Mouse (Mus musculus) liver, embryonic 11.5 days (tissue): Measurements from ENCODE around the gene Adamts8. TPM values are rescaled to one million over a fixed set of nuclear protein-coding genes. Genes with fewer than 3 reads are reported as not detected.

Experiments
- ATAC-seq: fragments of 200-750 bp; cut with Nextera tagmentation; replicated peaks from 2 replicates; pipeline ENCODE4 v1.8.0; 2017; ENCODE audit warnings: moderate number of reproducible peaks, mild to moderate bottlenecking, moderate TSS enrichment, moderate library complexity; ENCODE audit not compliant: low FRiP score
- DNase-seq: peaks from one replicate; pipeline ENCODE4 v3.0.0-alpha.2; 2017; ENCODE audit warnings: low spot score
- H3K27ac ChIP-seq: fragments of 300-500 bp; sonication (generic); 2 replicates; pipeline ENCODE4 v1.5.1; 2014; ENCODE audit warnings: mild to moderate bottlenecking, low read depth, low read length, control low read depth
- H3K27me3 ChIP-seq: fragments of 300-500 bp; sonication (generic); replicated peaks from 2 replicates; pipeline ENCODE4 v1.6.1; 2014; ENCODE audit warnings: low read length, mixed read lengths; ENCODE audit not compliant: control insufficient read depth, insufficient read depth
- H3K36me3 ChIP-seq: fragments of 300-500 bp; sonication (generic); 2 replicates; pipeline ENCODE4 v1.6.1; 2014; ENCODE audit warnings: mild to moderate bottlenecking, low read length, moderate library complexity, mixed read lengths; ENCODE audit not compliant: control insufficient read depth, insufficient read depth
- H3K4me1 ChIP-seq: fragments of 300-500 bp; sonication (generic); replicated peaks from 2 replicates; pipeline ENCODE4 v1.6.1; 2014; ENCODE audit warnings: low read length, mixed read lengths; ENCODE audit not compliant: control insufficient read depth, insufficient read depth
- H3K4me2 ChIP-seq: fragments of 300-500 bp; sonication (generic); 2 replicates; pipeline ENCODE4 v1.6.1; 2014; ENCODE audit warnings: mild to moderate bottlenecking, control low read depth, moderate library complexity
- H3K4me3 ChIP-seq: fragments of 300-500 bp; sonication (generic); 2 replicates; pipeline ENCODE4 v1.5.1; 2014; ENCODE audit warnings: low read depth, low read length, control low read depth
- H3K9ac ChIP-seq: fragments of 300-500 bp; sonication (generic); 2 replicates; pipeline ENCODE4 v1.6.1; 2014; ENCODE audit warnings: low read depth, low read length, control low read depth
- H3K9me3 ChIP-seq: fragments of 300-500 bp; sonication (generic); 2 replicates; pipeline ENCODE4 v1.6.1; 2016; ENCODE audit warnings: low read length, inconsistent platforms, mixed read lengths; ENCODE audit not compliant: control insufficient read depth
- WGBS: fragments of 180-500 bp; shearing (Covaris S2); extraction: QIAGEN DNeasy Blood & Tissue Kit; methylation state at CpG from one replicate; pipeline ENCODE4 v1.1.7; 2014; 5-methylcytosine and 5-hydroxymethylcytosine counted together
- polyA plus RNA-seq: library from polyadenylated mRNA; unstranded; fragments of >200 nt; fragmentation: Nextera tagmentation; extraction: Ambion mirVana; gene quantifications from 2 replicates; pipeline ENCODE4 v1.2.1, GENCODE M21; 2014

Adamts8 gene
- 0.12 and 0.19 TPM in 2 replicates for polyA plus RNA-seq

GRCm38 (mm10) chr9:30942512-30943313, at the start of gene Adamts8:
Gene Adamts8 (plus strand): TSS chr9:30942562.
- DNase-seq: peak; percentile 43
- no peak for ATAC-seq

GRCm38 (mm10) chr9:30895618-30896017, 46.7 kb upstream of the Adamts8 start:
- H3K9ac ChIP-seq: no peak overlapping the region
- no peak overlapping the region for H3K27ac ChIP-seq
- no peak overlapping the region for H3K4me2 ChIP-seq
- DNase-seq (no peak), ATAC-seq (no peak)
- H3K4me1 ChIP-seq: no peaks in the 10 kb centered on the region
- no peak overlapping the region for H3K4me3 ChIP-seq
- WGBS: 86% methylated on average over 3 of the region's 3 CpGs
- no peaks in the 10 kb centered on the region for H3K36me3 ChIP-seq
- H3K27me3 ChIP-seq: no peaks in the 10 kb centered on the region
- H3K9me3 ChIP-seq: no peaks in the 10 kb centered on the region

More at GRCm38 (mm10) chr9:30942512-30943313, at the start of gene Adamts8:
- Histone ChIP-seq H3K4me3 (peak within 1 kb of the TSS; percentile 51), H3K4me1 (no peaks in the 10 kb centered on the region), H3K9me3 (no peaks in the 10 kb centered on the region), H3K9ac (no peak within 1 kb of the TSS), H3K36me3 (no peaks in the 10 kb centered on the region), H3K27ac (no peak within 1 kb of the TSS), H3K27me3 (peaks cover 56% of the 10 kb centered on the region), H3K4me2 (peak within 1 kb of the TSS; percentile 87)
- WGBS: 1% methylated on average over 90 of the region's 96 CpGs

GRCm38 (mm10) chr9:30896752-30897151, 45.6 kb upstream of the Adamts8 start:
- H3K4me1 ChIP-seq: no peaks in the 10 kb centered on the region
- no peaks in the 10 kb centered on the region for H3K9me3 ChIP-seq
- no peak overlapping the region for H3K4me2 ChIP-seq
- no peak overlapping the region for H3K4me3 ChIP-seq
- DNase-seq (no peak), ATAC-seq (no peak)
- no peak overlapping the region for H3K27ac ChIP-seq
- no peaks in the 10 kb centered on the region for H3K36me3 ChIP-seq
- no peaks in the 10 kb centered on the region for H3K27me3 ChIP-seq
- no peak overlapping the region for H3K9ac ChIP-seq
- 84% methylated on average over 5 of the region's 5 CpGs for WGBS

GRCm38 (mm10) chr9:30897169-30897568, 45.2 kb upstream of the Adamts8 start:
- Histone ChIP-seq H3K27ac (no peak overlapping the region), H3K9me3 (no peaks in the 10 kb centered on the region), H3K4me2 (no peak overlapping the region), H3K4me3 (no peak overlapping the region), H3K9ac (no peak overlapping the region), H3K4me1 (no peaks in the 10 kb centered on the region), H3K36me3 (no peaks in the 10 kb centered on the region), H3K27me3 (no peaks in the 10 kb centered on the region)
- DNase-seq (no peak), ATAC-seq (no peak)
- WGBS: 82% methylated on average over 2 of the region's 2 CpGs

GRCm38 (mm10) chr9:30902152-30902551, 40.2 kb upstream of the Adamts8 start:
- no peak overlapping the region for H3K9ac ChIP-seq
- ATAC-seq: no peak
- H3K36me3 ChIP-seq: no peaks in the 10 kb centered on the region
- WGBS: 89% methylated on average over 19 of the region's 19 CpGs
- H3K4me2 ChIP-seq: no peak overlapping the region
- H3K4me3 ChIP-seq: no peak overlapping the region
- no peaks in the 10 kb centered on the region for H3K9me3 ChIP-seq
- H3K27ac ChIP-seq: no peak overlapping the region
- H3K27me3 ChIP-seq: no peaks in the 10 kb centered on the region
- H3K4me1 ChIP-seq: no peaks in the 10 kb centered on the region
- no peak for DNase-seq

GRCm38 (mm10) chr9:30902641-30903040, 39.7 kb upstream of the Adamts8 start:
- no peak for ATAC-seq
- no peaks in the 10 kb centered on the region for H3K27me3 ChIP-seq
- 86% methylated on average over 7 of the region's 7 CpGs for WGBS
- H3K36me3 ChIP-seq: no peaks in the 10 kb centered on the region
- no peaks in the 10 kb centered on the region for H3K9me3 ChIP-seq
- H3K9ac ChIP-seq: no peak overlapping the region
- H3K27ac ChIP-seq: no peak overlapping the region
- no peak overlapping the region for H3K4me2 ChIP-seq
- DNase-seq: no peak
- H3K4me3 ChIP-seq: no peak overlapping the region
- H3K4me1 ChIP-seq: no peaks in the 10 kb centered on the region

GRCm38 (mm10) chr9:30903266-30903665, 39.1 kb upstream of the Adamts8 start:
- ATAC-seq: no peak
- DNase-seq: no peak
- 93% methylated on average over 5 of the region's 5 CpGs for WGBS
- H3K4me3 ChIP-seq: no peak overlapping the region
- H3K9ac ChIP-seq: no peak overlapping the region
- H3K4me1 ChIP-seq: no peaks in the 10 kb centered on the region
- no peaks in the 10 kb centered on the region for H3K36me3 ChIP-seq
- H3K27ac ChIP-seq: no peak overlapping the region
- no peaks in the 10 kb centered on the region for H3K27me3 ChIP-seq
- H3K9me3 ChIP-seq: no peaks in the 10 kb centered on the region
- H3K4me2 ChIP-seq: no peak overlapping the region

- H3K27ac ChIP-seq: no peak overlapping the region
- no peaks in the 10 kb centered on the region for H3K4me1 ChIP-seq
- DNase-seq (no peak), ATAC-seq (no peak)
- no peaks in the 10 kb centered on the region for H3K9me3 ChIP-seq
- H3K9ac ChIP-seq: no peak overlapping the region
- no peaks in the 10 kb centered on the region for H3K27me3 ChIP-seq
- no peaks in the 10 kb centered on the region for H3K36me3 ChIP-seq
- 82% methylated on average over 10 of the region's 10 CpGs for WGBS
- H3K4me3 ChIP-seq: no peak overlapping the region
- no peak overlapping the region for H3K4me2 ChIP-seq
These were observed 36.5 kb upstream of the Adamts8 start for GRCm38 (mm10) chr9:30905861-30906260.

GRCm38 (mm10) chr9:30906426-30906825, 35.9 kb upstream of the Adamts8 start:
- no peak for ATAC-seq
- no peak overlapping the region for H3K4me2 ChIP-seq
- no peaks in the 10 kb centered on the region for H3K27me3 ChIP-seq
- no peak overlapping the region for H3K9ac ChIP-seq
- no peak for DNase-seq
- H3K36me3 ChIP-seq: no peaks in the 10 kb centered on the region
- WGBS: 68% methylated on average over 4 of the region's 4 CpGs
- no peak overlapping the region for H3K4me3 ChIP-seq
- no peak overlapping the region for H3K27ac ChIP-seq
- H3K4me1 ChIP-seq: no peaks in the 10 kb centered on the region
- no peaks in the 10 kb centered on the region for H3K9me3 ChIP-seq
